Mouse (Mus musculus) forebrain, embryonic 10.5 days (tissue): ENCODE data around the gene Fam69b. TPM values are rescaled to one million over a fixed set of nuclear protein-coding genes. Genes with fewer than 3 reads are reported as not detected.
"Not testable (repeated sequence)": the region's sequence is repeated elsewhere in the genome, so short reads cannot be mapped to it uniquely, and the experiment has no call there.

Experiments used
- DNase-seq: peaks from one replicate; pipeline ENCODE4 v3.0.0-alpha.2; 2017; ENCODE audit warnings: low spot score; ENCODE audit errors: extremely low spot score
- H3K27ac ChIP-seq: fragments of 300-500 bp; sonication (generic); 2 replicates; pipeline ENCODE4 v1.5.1; 2016; ENCODE audit warnings: mild to moderate bottlenecking
- H3K27me3 ChIP-seq: fragments of 300-500 bp; sonication (generic); 2 replicates; pipeline ENCODE4 v1.6.1; 2016; ENCODE audit warnings: mild to moderate bottlenecking; ENCODE audit not compliant: poor library complexity, severe bottlenecking
- H3K36me3 ChIP-seq: fragments of 300-500 bp; sonication (generic); replicated peaks from 2 replicates; pipeline ENCODE4 v1.6.1; 2016; ENCODE audit warnings: mild to moderate bottlenecking, moderate library complexity
- H3K4me1 ChIP-seq: fragments of 300-500 bp; sonication (generic); 2 replicates; pipeline ENCODE4 v1.6.1; 2016
- H3K4me3 ChIP-seq: fragments of 300-500 bp; sonication (generic); 2 replicates; pipeline ENCODE4 v1.5.1; 2016; ENCODE audit warnings: mild to moderate bottlenecking, moderate library complexity
- H3K9me3 ChIP-seq: fragments of 300-500 bp; sonication (generic); 2 replicates; pipeline ENCODE4 v1.6.1; 2016; ENCODE audit warnings: mild to moderate bottlenecking, moderate library complexity
- WGBS: fragments of 180-500 bp; shearing (Covaris S2); methylation state at CpG from one replicate; pipeline ENCODE4 v1.1.7; 2016; 5-methylcytosine and 5-hydroxymethylcytosine counted together
- microRNA counts: library from miRNA; unstranded; fragments of <30 nt; microRNA quantifications from one replicate; lab custom pipeline; 2017
- microRNA-seq: library from miRNA; unstranded; fragments of <30 nt; microRNA quantifications from one replicate; pipeline ENCODE4, GENCODE M21; 2017
- polyA plus RNA-seq: library from polyadenylated mRNA; unstranded; fragments of >200 nt; fragmentation: Nextera tagmentation; extraction: Ambion mirVana; gene quantifications from 2 replicates; pipeline ENCODE4 v1.2.1, GENCODE M21; 2016

The Fam69b gene
- polyA plus RNA-seq, 1 experiment from 2014 or later: 49.4 TPM

- Histone ChIP-seq H3K9me3 (no peaks in the 10 kb centered on the region; the same call in 1 of the 2 replicates), H3K4me1 (peaks cover 12% of the 10 kb centered on the region), H3K36me3 (no peaks in the 10 kb centered on the region), H3K27ac (no peak overlapping the region), H3K4me3 (no peak overlapping the region), H3K27me3 (peaks cover 11% of the 10 kb centered on the region; the same call in 1 of the 2 replicates)
- no peak for DNase-seq
- 82% methylated on average over 2 of the region's 2 CpGs for WGBS
Measured at GRCm38 (mm10) chr2:26657426-26657825, 29.2 kb downstream of the Fam69b start.

GRCm38 (mm10) chr2:26661143-26661752 is 33.0 kb downstream of the Fam69b start:
- Histone ChIP-seq H3K9me3 (no peaks in the 10 kb centered on the region; the same call in 1 of the 2 replicates), H3K27me3 (peaks cover 21% of the 10 kb centered on the region), H3K36me3 (no peaks in the 10 kb centered on the region), H3K4me1 (peaks cover 12% of the 10 kb centered on the region), H3K4me3 (peak overlapping the region; percentile 48), H3K27ac (no peak overlapping the region)
- DNase-seq: no peak
- 2% methylated on average over 17 of the region's 20 CpGs for WGBS

GRCm38 (mm10) chr2:26661768-26662508 is 33.7 kb downstream of the Fam69b start:
- DNase-seq: no peak
- Histone ChIP-seq H3K27ac (no peak overlapping the region), H3K36me3 (no peaks in the 10 kb centered on the region), H3K4me1 (peaks cover 12% of the 10 kb centered on the region), H3K9me3 (no peaks in the 10 kb centered on the region; the same call in 1 of the 2 replicates), H3K27me3 (peaks cover 21% of the 10 kb centered on the region), H3K4me3 (peak overlapping the region; percentile 48)
- WGBS: 48% methylated on average over 29 of the region's 29 CpGs

- 88% methylated on average over 13 of the region's 13 CpGs for WGBS
- Histone ChIP-seq H3K36me3 (no peaks in the 10 kb centered on the region), H3K27me3 (peaks cover 21% of the 10 kb centered on the region), H3K9me3 (no peaks in the 10 kb centered on the region; the same call in 1 of the 2 replicates), H3K27ac (no peak overlapping the region), H3K4me1 (peaks cover 12% of the 10 kb centered on the region), H3K4me3 (no peak overlapping the region)
- DNase-seq: no peak
Measured at GRCm38 (mm10) chr2:26662509-26662882, 34.2 kb downstream of the Fam69b start.

GRCm38 (mm10) chr2:26663112-26663511 is 34.9 kb downstream of the Fam69b start:
- no peak for DNase-seq
- Histone ChIP-seq H3K27me3 (peaks cover 21% of the 10 kb centered on the region), H3K4me3 (no peak overlapping the region), H3K9me3 (no peaks in the 10 kb centered on the region; the same call in 1 of the 2 replicates), H3K27ac (no peak overlapping the region), H3K36me3 (no peaks in the 10 kb centered on the region), H3K4me1 (peaks cover 12% of the 10 kb centered on the region)
- WGBS: 86% methylated on average over 10 of the region's 10 CpGs

GRCm38 (mm10) chr2:26663551-26663950 is 35.3 kb downstream of the Fam69b start:
- peak; percentile 43 for DNase-seq
- H3K4me3 ChIP-seq, H3K36me3 ChIP-seq, H3K9me3 ChIP-seq, H3K27ac ChIP-seq: not testable (repeated sequence)
- peaks cover 21% of the 10 kb centered on the region for H3K27me3 ChIP-seq
- WGBS: 91% methylated on average over 1 of the region's 1 CpGs
- H3K4me1 ChIP-seq: peaks cover 12% of the 10 kb centered on the region

GRCm38 (mm10) chr2:26668746-26669145 is 40.5 kb downstream of the Fam69b start:
- no peaks in the 10 kb centered on the region for H3K36me3 ChIP-seq
- no peak overlapping the region for H3K4me3 ChIP-seq
- DNase-seq: no peak
- H3K27ac ChIP-seq: no peak overlapping the region
- no peaks in the 10 kb centered on the region for H3K4me1 ChIP-seq
- H3K27me3 ChIP-seq: no peaks in the 10 kb centered on the region
- no peaks in the 10 kb centered on the region for H3K9me3 ChIP-seq

- no peak for DNase-seq
- H3K27me3 ChIP-seq: no peaks in the 10 kb centered on the region
- WGBS: 90% methylated on average over 3 of the region's 3 CpGs
Measured at GRCm38 (mm10) chr2:26671182-26671581, 42.9 kb downstream of the Fam69b start, which contains the start of gene Lcn4. Lcn4 (minus strand) TSS chr2:26671282.

More at GRCm38 (mm10) chr2:26671182-26671581, 42.9 kb downstream of the Fam69b start, which contains the start of gene Lcn4:
- Histone ChIP-seq H3K27ac (no peak within 1 kb of the TSS), H3K36me3 (no peaks in the 10 kb centered on the region), H3K9me3 (no peaks in the 10 kb centered on the region), H3K4me3 (no peak within 1 kb of the TSS), H3K4me1 (no peaks in the 10 kb centered on the region)

MicroRNAs encoded within 50 kb of the gene (microRNA counts, 519-probe panel; counts per million panel counts)
- microRNA mmu-miR-126-3p (lab: Ali Mortazavi, UCI): 8,151 counts per million, percentile 98 among the panel's probes with 10 or more counts
- 4,167 counts per million, percentile 77 among the panel's probes with 10 or more counts for microRNA mmu-miR-126-5p (lab: Ali Mortazavi, UCI)

Small RNAs within 50 kb of the gene (microRNA-seq; reads per million reads assigned to microRNA genes)
- gene Mir126a (2.1 reads per million), gene Mir126b (not detected)

Other genes with a start within 250 kb of the Fam69b start
- 37.8 and 38.9 TPM in 2 replicates for gene Snapc4, start 247.8 kb upstream of the Fam69b start, polyA plus RNA-seq
- gene Entr1, start 239.1 kb upstream of the Fam69b start, polyA plus RNA-seq: 127 and 128 TPM in 2 replicates
- 151 and 156 TPM in 2 replicates for gene Pmpca, start 239.1 kb upstream of the Fam69b start, polyA plus RNA-seq
- gene Inpp5e, start 219.3 kb upstream of the Fam69b start, polyA plus RNA-seq: 24.6 and 25.5 TPM in 2 replicates
- 27.0 and 29.8 TPM in 2 replicates for gene Sec16a, start 183.2 kb upstream of the Fam69b start, polyA plus RNA-seq
- 25.4 and 26.7 TPM in 2 replicates for gene Notch1, start 111.8 kb upstream of the Fam69b start, polyA plus RNA-seq
- gene Egfl7, start 48.4 kb upstream of the Fam69b start, polyA plus RNA-seq: 89.9 and 96.4 TPM in 2 replicates
- not detected in 2 replicates for gene Gm20532, start 41.8 kb upstream of the Fam69b start, polyA plus RNA-seq
- gene Agpat2, start 24.0 kb upstream of the Fam69b start, polyA plus RNA-seq: 10.1 and 10.2 TPM in 2 replicates
- not detected in 2 replicates for gene Lcn4, start 42.8 kb downstream of the Fam69b start, polyA plus RNA-seq
- not detected in 2 replicates for gene Abo, start 236.5 kb downstream of the Fam69b start, polyA plus RNA-seq